Mouse (Mus musculus) forebrain, postnatal 0 days (tissue): ENCODE measurements at regions not wholly inside any gene's neighbourhood (a gene's known extent, or its start where the extent isn't known, plus 50 kb on each side); places are given as distances from the start of the nearest gene placed in this dataset.
A peak's percentile ranks its signal among the peaks of the same experiment; 100 is the strongest.

Experiments used
- ATAC-seq: fragments of 200-750 bp; cut with Nextera tagmentation; 2 replicates; pipeline ENCODE4 v1.8.0; 2017; ENCODE audit warnings: mild to moderate bottlenecking, moderate library complexity
- DNase-seq: peaks from one replicate; pipeline ENCODE4 v3.0.0-alpha.2; 2015
- H3K27ac ChIP-seq: fragments of 300-500 bp; sonication (generic); 2 replicates; pipeline ENCODE4 v1.5.1; 2014; ENCODE audit warnings: low read depth, mild to moderate bottlenecking, antibody characterized with exemption, low read length, moderate library complexity, mixed read lengths
- H3K27me3 ChIP-seq: fragments of 300-500 bp; sonication (generic); 2 replicates; pipeline ENCODE4 v1.6.1; 2014; ENCODE audit warnings: mild to moderate bottlenecking, low read length, mixed read lengths; ENCODE audit not compliant: insufficient read depth
- H3K36me3 ChIP-seq: fragments of 300-500 bp; sonication (generic); 2 replicates; pipeline ENCODE4 v1.6.1; 2014; ENCODE audit warnings: mild to moderate bottlenecking, moderate library complexity; ENCODE audit not compliant: insufficient read depth
- H3K4me1 ChIP-seq: fragments of 300-500 bp; sonication (generic); 2 replicates; pipeline ENCODE4 v1.6.1; 2014; ENCODE audit warnings: antibody characterized with exemption; ENCODE audit not compliant: insufficient read depth
- H3K4me2 ChIP-seq: fragments of 300-500 bp; sonication (generic); 2 replicates; pipeline ENCODE4 v1.6.1; 2014; ENCODE audit warnings: low read depth, mild to moderate bottlenecking, moderate library complexity
- H3K4me3 ChIP-seq: fragments of 300-500 bp; sonication (generic); 2 replicates; pipeline ENCODE4 v1.5.1; 2014; ENCODE audit warnings: low read depth, low read length, mixed read lengths
- H3K9ac ChIP-seq: fragments of 300-500 bp; sonication (generic); 2 replicates; pipeline ENCODE4 v1.6.1; 2014; ENCODE audit warnings: mild to moderate bottlenecking
- H3K9me3 ChIP-seq: fragments of 300-500 bp; sonication (generic); 2 replicates; pipeline ENCODE4 v1.6.1; 2016; ENCODE audit warnings: low read length
- CTCF ChIP-seq: sonication (generic); IDR thresholded peaks from 2 replicates; pipeline ENCODE4 v1.5.1; 2016; ENCODE audit warnings: antibody characterized with exemption, control low read depth, low read depth
- WGBS: fragments of 180-500 bp; shearing (Covaris S2); extraction: QIAGEN DNeasy Blood & Tissue Kit; methylation state at CpG from one replicate; pipeline ENCODE4 v1.1.7; 2014; 5-methylcytosine and 5-hydroxymethylcytosine counted together

DNA sequence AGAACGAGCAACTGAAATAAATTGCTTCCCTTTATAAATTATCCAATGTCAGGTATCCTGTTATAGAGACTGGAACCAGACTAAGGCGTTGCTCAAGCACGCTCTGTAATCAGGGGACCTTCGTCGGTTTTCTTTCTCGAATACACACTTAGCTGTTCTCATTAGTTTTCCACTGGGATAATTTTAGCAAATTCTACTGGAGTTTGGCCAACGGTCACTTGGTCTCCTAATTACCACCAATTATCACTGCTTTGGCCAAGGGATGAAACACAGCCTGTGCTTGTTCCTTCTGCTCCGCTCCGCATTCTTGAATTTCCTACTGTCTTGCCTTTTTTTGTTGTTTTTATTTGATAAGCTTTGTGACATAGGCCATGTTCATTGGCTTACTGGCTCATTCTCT is 191.1 kb upstream of the Topaz1 start:
- Histone ChIP-seq H3K9me3 (no peaks in the 10 kb centered on the region), H3K4me3 (no peak overlapping the region), H3K27ac (no peak overlapping the region), H3K36me3 (no peaks in the 10 kb centered on the region), H3K27me3 (no peaks in the 10 kb centered on the region), H3K9ac (no peak overlapping the region), H3K4me2 (no peak overlapping the region), H3K4me1 (no peaks in the 10 kb centered on the region)
- TF ChIP-seq CTCF = no peak
- WGBS = 46% methylated on average over 9 of the region's 9 CpGs
- DNase-seq = no peak
- no peak for ATAC-seq

- Histone ChIP-seq H3K9ac (no peak overlapping the region), H3K9me3 (no peaks in the 10 kb centered on the region), H3K36me3 (no peaks in the 10 kb centered on the region), H3K27ac (no peak overlapping the region), H3K4me2 (no peak overlapping the region), H3K4me1 (no peaks in the 10 kb centered on the region), H3K4me3 (no peak overlapping the region), H3K27me3 (peaks cover 30% of the 10 kb centered on the region)
- TF ChIP-seq CTCF = no peak
- no peak for ATAC-seq
- no peak for DNase-seq
- WGBS = 73% methylated on average over 3 of the region's 3 CpGs
Observed at GRCm38 (mm10) chr9:122566060-122566459, 181.1 kb upstream of the Topaz1 start.

GRCm38 (mm10) chr9:122568691-122569441 is 178.3 kb upstream of the Topaz1 start:
- TF ChIP-seq CTCF = peak; percentile 50
- peak; percentile 73 for ATAC-seq
- H3K4me2 ChIP-seq = peak overlapping the region; percentile 79
- peak overlapping the region; percentile 46 for H3K27ac ChIP-seq
- H3K9ac ChIP-seq = peak overlapping the region; percentile 62
- H3K9me3 ChIP-seq = no peaks in the 10 kb centered on the region
- peak overlapping the region; percentile 47 for H3K4me3 ChIP-seq
- WGBS = under 1% methylated on average over 61 of the region's 68 CpGs
- no peaks in the 10 kb centered on the region for H3K36me3 ChIP-seq
- H3K27me3 ChIP-seq = peaks cover 36% of the 10 kb centered on the region
- 0 out of 2 replicates have a peak, but pooled peaks cover 3% of the 10 kb centered on the region for H3K4me1 ChIP-seq
- DNase-seq = peak; percentile 84

DNA sequence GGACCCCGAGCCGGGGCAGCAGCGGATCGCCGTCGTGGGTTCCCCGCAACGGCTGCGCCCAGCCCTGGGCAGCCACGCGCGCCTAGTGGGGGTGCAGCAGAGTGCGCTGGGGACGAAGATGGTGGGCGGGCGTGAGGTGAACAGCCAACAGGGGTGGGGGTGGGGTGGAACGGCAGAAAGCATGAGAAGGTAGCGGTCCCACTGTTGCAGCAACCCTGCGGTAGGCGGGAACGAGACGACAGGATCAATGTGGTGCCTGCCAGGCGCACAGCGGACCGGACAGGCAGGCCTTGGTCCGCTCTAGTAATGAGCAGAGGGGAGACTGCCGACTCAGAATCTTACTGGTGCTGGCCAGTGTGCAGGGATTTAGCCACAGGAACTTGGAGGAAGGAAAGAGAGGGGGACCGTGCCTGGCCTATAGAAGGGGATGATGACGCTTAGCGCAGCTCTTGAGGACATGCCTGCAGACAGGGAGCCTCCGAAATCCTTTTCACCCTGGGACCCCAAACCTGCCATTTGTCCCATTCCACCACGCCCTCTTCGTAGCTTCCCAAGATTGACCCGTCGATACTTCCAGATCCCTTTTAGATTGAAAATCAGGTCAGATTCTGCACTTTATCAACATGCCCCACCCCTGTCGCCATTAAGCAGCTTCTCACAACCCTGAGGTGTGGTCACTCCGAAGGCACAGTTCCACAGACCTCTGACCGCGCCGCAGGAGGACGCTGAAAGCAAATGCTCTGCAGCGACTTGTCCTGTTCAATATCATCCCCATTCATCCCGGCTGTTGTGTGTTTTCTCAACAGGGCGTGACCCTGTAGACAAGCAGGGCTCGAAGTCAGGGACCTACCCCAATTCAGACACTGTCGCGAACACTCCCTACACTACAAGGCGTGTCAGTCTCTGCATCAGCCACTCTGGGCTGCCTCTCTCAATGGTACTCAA is 177.4 kb upstream of the Topaz1 start:
- TF ChIP-seq CTCF = no peak
- no peaks in the 10 kb centered on the region for H3K9me3 ChIP-seq
- peak overlapping the region; percentile 62 for H3K9ac ChIP-seq
- H3K4me3 ChIP-seq = peak overlapping the region; percentile 47
- 3% methylated on average over 48 of the region's 48 CpGs for WGBS
- ATAC-seq (peak; percentile 11; the same call in 1 of the 2 replicates), DNase-seq (peak; percentile 47)
- peak overlapping the region; percentile 46 for H3K27ac ChIP-seq
- H3K27me3 ChIP-seq = peaks cover 40% of the 10 kb centered on the region
- peak overlapping the region; percentile 79 for H3K4me2 ChIP-seq
- 0 out of 2 replicates have a peak, but pooled peaks cover 3% of the 10 kb centered on the region for H3K4me1 ChIP-seq
- H3K36me3 ChIP-seq = no peaks in the 10 kb centered on the region

DNA sequence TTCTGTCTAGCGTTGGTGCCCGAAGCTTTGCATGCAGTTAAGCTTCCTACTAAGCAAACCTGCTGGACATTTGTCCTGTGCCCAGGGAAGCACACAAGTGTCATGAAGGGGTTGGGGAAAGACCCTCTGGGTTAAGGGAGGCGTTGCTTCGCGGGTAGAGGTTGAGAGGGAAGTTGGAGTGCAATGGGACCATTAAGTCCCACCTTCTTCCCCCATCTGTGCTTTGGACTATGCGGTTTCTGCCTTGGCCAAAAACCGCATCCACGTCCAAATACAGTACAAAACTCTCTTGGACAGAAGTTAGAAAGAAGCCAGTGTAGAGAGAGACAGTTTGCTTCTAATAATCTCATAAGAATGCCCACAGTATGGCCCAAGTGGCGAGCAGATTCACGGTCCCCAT is 176.1 kb upstream of the Topaz1 start:
- no peak for DNase-seq
- no peak for TF ChIP-seq CTCF
- Histone ChIP-seq H3K9ac (peak overlapping the region; percentile 69; the same call in 1 of the 2 replicates), H3K4me2 (peak overlapping the region; percentile 75), H3K4me3 (peak overlapping the region; percentile 76; the same call in 1 of the 2 replicates), H3K27ac (peak overlapping the region; percentile 75), H3K27me3 (peaks cover 38% of the 10 kb centered on the region), H3K4me1 (0 out of 2 replicates have a peak, but pooled peaks cover 3% of the 10 kb centered on the region), H3K9me3 (no peaks in the 10 kb centered on the region), H3K36me3 (no peaks in the 10 kb centered on the region)
- ATAC-seq = no peak
- 5% methylated on average over 10 of the region's 10 CpGs for WGBS

GRCm38 (mm10) chr9:122571402-122572059 is 175.6 kb upstream of the Topaz1 start:
- Histone ChIP-seq H3K27ac (peak overlapping the region; percentile 75), H3K27me3 (peaks cover 37% of the 10 kb centered on the region), H3K4me2 (peak overlapping the region; percentile 75), H3K9ac (peak overlapping the region; percentile 69), H3K9me3 (no peaks in the 10 kb centered on the region), H3K36me3 (no peaks in the 10 kb centered on the region), H3K4me3 (peak overlapping the region; percentile 76), H3K4me1 (0 out of 2 replicates have a peak, but pooled peaks cover 3% of the 10 kb centered on the region)
- DNase-seq (peak; percentile 61), ATAC-seq (peak; percentile 52)
- TF ChIP-seq CTCF = no peak
- under 1% methylated on average over 37 of the region's 37 CpGs for WGBS
